Mouse (Mus musculus) layer of hippocampus, postnatal 36 days (tissue): Measurements from ENCODE around the gene Col5a1. TPM values are rescaled to one million over a fixed set of nuclear protein-coding genes. Genes with fewer than 3 reads are reported as not detected.
A peak's percentile ranks its signal among the peaks of the same experiment; 100 is the strongest.

Source experiments
- DNase-seq, 2 experiments: peaks; one replicate each; pipeline ENCODE4 v3.0.0; 2022
- total RNA-seq, 2 experiments: library from RNA; stranded (reverse); gene quantifications; 2 replicates each; pipeline ENCODE4 v1.2.3; 2021

Col5a1 gene
- total RNA-seq, result 1 to 10 TPM; 3.6 to 3.9 TPM

- DNase-seq, result peak; percentile 24 to 27
These were observed at the start of gene Col5a1 for GRCm38 (mm10) chr2:27886148-27886551. Gene Col5a1 (plus strand): TSS chr2:27886425.

GRCm38 (mm10) chr2:27838112-27838511, 48.1 kb upstream of the Col5a1 start:
- DNase-seq, result no peak

GRCm38 (mm10) chr2:27840890-27841289, 45.3 kb upstream of the Col5a1 start:
- DNase-seq, result no peak

GRCm38 (mm10) chr2:27842893-27843292, 43.3 kb upstream of the Col5a1 start:
- no peak for DNase-seq

- DNase-seq, result no peak
These were observed 41.3 kb upstream of the Col5a1 start for GRCm38 (mm10) chr2:27844885-27845284.

GRCm38 (mm10) chr2:27847001-27847400, 39.2 kb upstream of the Col5a1 start:
- DNase-seq, result no peak

- DNase-seq, result no peak
These were observed 38.3 kb upstream of the Col5a1 start for GRCm38 (mm10) chr2:27847851-27848435.

- DNase-seq, result no peak
These were observed 37.8 kb upstream of the Col5a1 start for GRCm38 (mm10) chr2:27848466-27848865.

DNA sequence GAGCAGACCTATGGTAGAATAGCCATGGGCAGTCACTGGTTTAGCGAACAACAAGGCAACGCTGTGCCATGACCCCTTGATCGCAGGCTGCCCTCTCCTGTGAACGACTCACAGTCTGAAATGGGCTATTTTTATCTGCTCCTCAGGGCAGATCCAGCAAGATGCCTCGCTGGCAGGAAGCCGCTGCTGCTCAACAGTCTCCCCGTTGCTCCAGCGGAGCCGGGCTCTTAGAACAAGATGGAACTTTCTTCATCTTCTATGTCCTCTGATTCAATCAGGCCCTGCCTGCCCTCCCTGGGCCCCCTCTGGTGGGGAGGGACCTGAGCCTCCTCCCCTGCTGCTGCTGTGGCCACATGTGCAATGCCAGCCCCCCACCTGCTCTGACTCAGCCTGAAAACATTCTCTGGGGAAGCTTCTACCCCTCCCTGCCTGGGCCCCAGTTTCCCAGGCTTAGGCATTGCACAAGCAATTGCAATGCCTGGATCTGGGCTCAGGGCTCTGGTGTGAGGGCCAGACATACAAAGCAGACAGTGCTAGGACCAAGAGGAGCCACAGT, 27.8 kb upstream of the Col5a1 start:
- no peak for DNase-seq

DNA sequence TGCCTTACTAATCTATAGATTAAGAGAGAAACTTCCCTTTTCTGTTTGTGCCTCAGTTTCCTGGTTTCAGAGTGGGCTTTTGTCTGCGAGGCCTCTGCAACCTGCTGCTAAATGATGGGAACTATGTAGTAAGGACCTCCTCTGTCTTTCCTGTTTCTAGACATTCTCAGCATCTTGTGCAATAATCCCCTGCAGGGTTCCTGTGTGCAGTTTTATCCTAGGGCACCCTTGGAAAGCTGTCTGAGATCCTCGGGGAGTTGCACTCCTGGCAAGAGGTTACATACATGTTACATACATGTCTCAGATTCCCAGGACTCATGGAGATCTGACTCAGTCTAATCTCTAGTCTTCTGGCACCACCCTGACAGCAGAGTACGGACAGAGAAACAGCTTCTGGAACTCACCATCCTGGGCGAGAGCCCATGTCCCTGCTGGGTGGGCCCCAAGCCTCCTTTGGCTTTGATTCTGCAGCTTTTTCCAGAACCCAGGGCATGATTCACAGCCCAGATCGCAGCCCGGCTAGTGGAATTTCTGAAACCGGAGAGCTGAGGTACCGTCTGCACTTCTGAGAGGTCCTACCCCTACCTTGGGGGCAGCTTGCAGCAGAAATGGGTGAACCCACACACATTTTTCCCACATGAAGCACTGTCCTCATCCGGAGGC, 24.5 kb upstream of the Col5a1 start:
- no peak for DNase-seq

DNA sequence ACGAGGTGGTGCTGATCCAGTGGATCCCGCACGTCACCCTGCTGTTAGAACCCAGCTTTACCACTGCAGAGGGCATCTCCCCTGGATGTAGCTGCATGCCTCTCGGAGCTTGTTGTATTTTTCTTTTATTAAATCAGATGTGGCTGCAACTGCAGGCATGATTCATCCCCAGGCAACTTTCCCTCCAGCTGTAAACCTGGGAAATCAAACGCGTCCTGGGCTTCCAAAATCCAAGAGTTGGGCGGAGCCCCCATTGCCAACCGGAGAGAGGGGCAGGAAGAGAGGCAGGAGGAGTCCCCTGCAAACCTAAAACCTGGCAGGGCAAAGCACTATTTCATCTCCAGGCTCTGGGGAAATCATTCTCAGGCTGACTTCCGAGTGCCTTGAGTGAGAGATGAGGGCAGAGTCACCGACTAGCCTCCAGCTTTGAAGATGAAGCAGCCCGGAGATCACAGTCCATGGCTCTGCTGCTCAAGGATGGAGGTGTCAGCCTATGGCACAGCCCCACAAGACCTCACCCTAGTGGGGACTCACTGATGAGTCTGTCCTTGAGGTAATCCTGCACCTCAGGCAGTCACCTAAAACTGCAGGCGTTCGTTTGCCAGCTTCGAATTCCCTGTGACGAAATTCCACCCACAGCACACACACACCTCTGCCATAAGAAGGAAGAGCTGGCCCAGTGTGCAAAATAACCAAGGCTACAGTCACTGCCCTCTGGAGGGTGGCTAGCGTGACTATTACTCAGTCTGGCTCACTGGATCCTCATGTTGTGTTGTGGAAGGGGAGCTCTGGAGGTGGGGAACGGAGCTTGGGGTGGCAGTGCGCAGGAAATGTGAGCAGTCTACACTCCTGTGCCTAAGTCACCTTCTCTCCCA, 21.5 kb upstream of the Col5a1 start:
- no peak for DNase-seq

DNA sequence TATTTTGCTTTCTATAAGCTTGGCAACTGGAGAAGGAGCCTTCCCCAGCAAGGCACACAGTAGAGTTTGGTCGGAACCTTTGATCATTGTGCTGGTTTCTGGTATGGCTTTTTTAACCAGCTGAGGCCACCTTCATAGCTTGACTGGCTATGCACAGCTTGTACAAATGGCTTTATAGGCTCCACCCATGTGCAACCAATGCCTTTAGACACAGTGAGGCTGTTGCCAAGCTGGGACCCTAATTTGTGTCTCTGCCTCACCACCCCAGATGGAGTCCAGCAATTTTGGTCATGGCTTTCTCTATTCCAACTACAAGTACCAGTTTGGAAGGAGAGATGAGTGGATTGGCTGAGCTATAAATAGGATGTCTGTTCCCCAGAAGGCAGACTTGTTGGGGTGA, 15.6 kb upstream of the Col5a1 start:
- no peak for DNase-seq

DNA sequence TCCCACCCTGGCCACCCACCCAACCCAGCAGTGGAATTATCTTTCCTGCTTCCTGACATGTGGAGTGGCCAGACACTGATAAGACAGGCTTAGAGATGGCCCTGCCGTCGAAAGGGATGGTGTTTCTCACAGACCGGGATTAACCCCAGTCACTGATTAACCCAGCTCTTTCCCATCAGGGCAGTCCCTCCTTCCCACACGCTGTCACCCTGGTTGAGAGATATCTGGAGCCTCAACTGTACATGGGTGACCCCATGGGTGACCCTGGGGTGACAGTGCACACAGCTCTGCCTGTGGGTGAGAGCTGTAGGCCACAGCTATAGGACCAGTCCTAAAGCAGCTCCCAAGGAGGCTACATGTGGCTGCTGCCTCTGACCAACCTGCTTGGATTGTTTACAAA, 15.2 kb upstream of the Col5a1 start:
- no peak for DNase-seq

- no peak for DNase-seq
These were observed 13.9 kb upstream of the Col5a1 start for GRCm38 (mm10) chr2:27872276-27872675.

DNA sequence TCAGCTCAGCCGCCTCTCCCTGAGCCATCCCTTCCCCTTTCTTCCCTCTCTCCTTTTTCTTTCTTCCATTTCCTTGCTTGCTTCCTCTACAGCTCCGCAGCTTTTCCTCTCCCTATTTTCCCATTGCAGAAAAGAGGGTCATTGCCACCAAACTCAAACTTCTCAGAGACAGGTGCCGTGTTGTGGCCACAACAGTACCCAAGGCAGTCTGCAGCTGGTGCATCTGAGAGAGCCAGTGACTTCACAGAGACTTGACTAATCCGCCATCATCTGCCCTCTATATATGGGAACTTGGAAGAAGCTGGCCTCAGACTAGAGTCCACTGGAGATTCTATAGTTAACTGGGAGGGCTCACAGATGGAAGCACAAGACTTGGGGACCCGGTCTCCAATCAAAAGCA, 13.2 kb upstream of the Col5a1 start:
- DNase-seq, result no peak

GRCm38 (mm10) chr2:27874596-27874995, 11.6 kb upstream of the Col5a1 start:
- no peak for DNase-seq

GRCm38 (mm10) chr2:27875231-27875630, 11.0 kb upstream of the Col5a1 start:
- DNase-seq, result no peak

DNA sequence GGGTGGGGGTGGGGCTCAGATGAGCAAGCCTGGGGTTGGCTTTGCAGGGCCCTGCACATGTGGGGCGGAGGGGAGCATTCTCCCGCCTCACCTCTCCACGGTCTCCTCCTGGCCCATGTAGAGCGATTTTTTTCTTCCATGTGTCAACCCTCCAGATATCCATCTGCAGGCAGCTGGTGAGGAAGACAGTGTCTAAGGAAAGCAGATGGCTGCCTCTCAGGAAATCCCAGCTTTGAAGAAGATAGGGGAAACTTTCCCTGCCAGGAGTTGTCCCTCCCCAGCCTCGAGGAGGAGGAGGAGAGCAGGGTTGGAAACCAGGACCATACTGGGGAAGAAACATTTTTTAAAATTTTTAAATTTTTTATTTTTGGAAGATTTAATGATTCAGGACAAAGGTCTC, 10.4 kb upstream of the Col5a1 start:
- no peak for DNase-seq

DNA sequence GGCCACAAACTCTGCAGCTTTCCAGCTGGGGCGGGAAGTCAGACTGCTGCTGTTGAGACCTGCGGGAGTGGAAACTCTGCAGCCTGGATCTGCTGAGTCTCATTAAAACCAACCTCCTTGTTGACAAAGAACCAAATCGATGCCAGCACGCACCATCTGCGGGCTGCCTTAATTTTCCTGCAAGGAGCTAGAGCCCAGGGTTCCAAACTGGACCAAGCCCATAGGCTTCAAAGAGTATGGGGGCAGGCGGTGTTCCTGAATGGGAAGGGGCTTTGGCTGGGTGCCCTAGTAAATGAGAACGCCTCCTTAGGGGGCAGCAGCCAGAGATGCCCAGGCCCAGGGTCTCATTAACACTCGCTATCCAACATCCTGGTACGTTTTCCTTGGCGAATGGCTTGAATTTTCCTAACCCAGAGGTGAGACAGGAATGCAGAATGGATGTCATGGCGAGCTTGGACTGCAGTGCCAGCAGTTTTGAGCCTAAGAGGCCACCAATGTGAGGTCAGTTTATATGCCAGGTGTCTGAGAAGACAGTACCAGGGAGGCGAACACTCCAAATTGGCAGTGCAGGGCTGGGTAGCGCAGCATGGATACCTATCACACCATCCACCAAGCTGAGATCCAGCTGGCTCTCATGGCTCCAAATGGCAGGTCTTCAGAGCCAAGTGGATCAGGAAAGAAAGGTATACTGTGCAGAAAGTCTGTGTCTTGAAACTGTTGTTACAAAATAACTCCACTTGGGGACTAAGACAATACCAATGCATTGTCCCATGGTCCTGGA, 9.3 kb upstream of the Col5a1 start:
- no peak for DNase-seq

GRCm38 (mm10) chr2:27878066-27878465, 8.2 kb upstream of the Col5a1 start:
- DNase-seq, result no peak

DNA sequence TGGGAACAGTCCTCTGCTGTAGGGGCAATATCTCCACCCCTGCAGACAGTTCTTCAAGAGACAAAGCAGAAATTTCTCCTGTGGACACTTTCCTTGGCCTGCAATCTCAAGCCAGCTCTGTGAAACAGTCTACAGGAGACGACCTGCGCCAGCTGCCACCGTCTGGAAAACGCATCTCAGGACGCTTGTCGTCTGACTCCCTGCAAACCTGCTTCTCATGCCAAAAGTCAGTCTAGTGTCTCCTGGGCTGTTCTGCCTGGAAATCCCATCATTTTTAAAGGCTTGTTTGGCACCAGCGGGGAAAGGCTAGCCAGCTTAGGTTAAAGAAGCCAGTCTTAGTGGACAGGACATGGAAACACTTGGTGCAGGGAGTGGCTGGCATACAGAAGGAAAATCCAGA, 2.9 kb upstream of the Col5a1 start:
- DNase-seq, result no peak

GRCm38 (mm10) chr2:27885456-27886147, 623 bp upstream of the Col5a1 start:
- peak in 1 of 2 experiments; percentile 19 for DNase-seq
